Mouse (Mus musculus) midbrain, postnatal 0 days (tissue): ENCODE data around the gene Plpp7. TPM values are rescaled to one million over a fixed set of nuclear protein-coding genes. Genes with fewer than 3 reads are reported as not detected.
A peak's percentile ranks its signal among the peaks of the same experiment; 100 is the strongest.

Experiments
- ATAC-seq: fragments of 200-750 bp; cut with Nextera tagmentation; 2 replicates; pipeline ENCODE4 v1.8.0; 2017; ENCODE audit warnings: moderate number of reproducible peaks, mild to moderate bottlenecking, moderate TSS enrichment, moderate library complexity; ENCODE audit not compliant: low FRiP score
- DNase-seq: peaks from one replicate; pipeline ENCODE4 v3.0.0-alpha.2; 2015; ENCODE audit warnings: low spot score
- H3K27ac ChIP-seq: fragments of 300-500 bp; sonication (generic); 2 replicates; pipeline ENCODE4 v1.5.1; 2014; ENCODE audit warnings: low read depth, mild to moderate bottlenecking, low read length, mixed read lengths
- H3K27me3 ChIP-seq: fragments of 300-500 bp; sonication (generic); 2 replicates; pipeline ENCODE4 v1.6.1; 2014; ENCODE audit warnings: low read length, control low read depth, mixed read lengths; ENCODE audit not compliant: insufficient read depth
- H3K36me3 ChIP-seq: fragments of 300-500 bp; sonication (generic); 2 replicates; pipeline ENCODE4 v1.6.1; 2014; ENCODE audit warnings: low read length, control low read depth, mixed read lengths; ENCODE audit not compliant: insufficient read depth
- H3K4me1 ChIP-seq: fragments of 300-500 bp; sonication (generic); 2 replicates; pipeline ENCODE4 v1.6.1; 2014; ENCODE audit warnings: mild to moderate bottlenecking, control low read depth, antibody characterized with exemption, low read length, mixed read lengths; ENCODE audit not compliant: insufficient read depth
- H3K4me2 ChIP-seq: fragments of 300-500 bp; sonication (generic); 2 replicates; pipeline ENCODE4 v1.6.1; 2014; ENCODE audit warnings: low read depth, mild to moderate bottlenecking, low read length, mixed read lengths; ENCODE audit not compliant: poor library complexity, severe bottlenecking
- H3K4me3 ChIP-seq: fragments of 300-500 bp; sonication (generic); 2 replicates; pipeline ENCODE4 v1.5.1; 2014; ENCODE audit warnings: low read depth, mild to moderate bottlenecking, low read length, moderate library complexity
- H3K9ac ChIP-seq: fragments of 300-500 bp; sonication (generic); replicated peaks from 2 replicates; pipeline ENCODE4 v1.6.1; 2014; ENCODE audit warnings: mild to moderate bottlenecking, low read length, moderate library complexity, mixed read lengths; ENCODE audit not compliant: poor library complexity, severe bottlenecking
- H3K9me3 ChIP-seq: fragments of 300-500 bp; sonication (generic); 2 replicates; pipeline ENCODE4 v1.6.1; 2016; ENCODE audit warnings: low read length, control low read depth
- CTCF ChIP-seq: IDR thresholded peaks from 2 replicates; pipeline ENCODE4 v1.5.1; 2016; ENCODE audit warnings: antibody characterized with exemption, mild to moderate bottlenecking
- WGBS: fragments of 180-500 bp; shearing (Covaris S2); extraction: QIAGEN DNeasy Blood & Tissue Kit; methylation state at CpG from one replicate; pipeline ENCODE4 v1.1.7; 2014; 5-methylcytosine and 5-hydroxymethylcytosine counted together
- polyA plus RNA-seq: library from polyadenylated mRNA; unstranded; fragments of >200 nt; fragmentation: Nextera tagmentation; extraction: Ambion mirVana; gene quantifications from 2 replicates; pipeline ENCODE4 v1.2.1, GENCODE M21; 2015
- total RNA-seq: library from RNA; depleted of rRNA; stranded (reverse); fragments of >200 nt; gene quantifications from 2 replicates; pipeline ENCODE4 v1.2.3, GENCODE M21; 2014

Gene Plpp7
- total and polyA plus RNA-seq, 2 experiments from 2014 or later, result 24.9 to 47.0 TPM

- H3K36me3 ChIP-seq, result no peaks in the 10 kb centered on the region
- peak; percentile 42 for TF ChIP-seq CTCF
- H3K9ac ChIP-seq, result peak within 1 kb of the TSS; percentile 97
- peak within 1 kb of the TSS; percentile 77 for H3K4me3 ChIP-seq
- under 1% methylated on average over 57 of the region's 117 CpGs for WGBS
- peaks cover 18% of the 10 kb centered on the region; the same call in 1 of the 2 replicates for H3K4me1 ChIP-seq
- ATAC-seq (peak; percentile 72), DNase-seq (peak; percentile 68)
- H3K27ac ChIP-seq, result peak within 1 kb of the TSS; percentile 99
- no peaks in the 10 kb centered on the region for H3K27me3 ChIP-seq
- no peaks in the 10 kb centered on the region for H3K9me3 ChIP-seq
- peak within 1 kb of the TSS; percentile 92 for H3K4me2 ChIP-seq
These were observed 55.8 kb downstream of the Plpp7 start, which contains the start of gene Prrc2b for GRCm38 (mm10) chr2:32150924-32151659. Gene Prrc2b (plus strand): TSS chr2:32151082.

- peaks cover 22% of the 10 kb centered on the region for H3K4me1 ChIP-seq
These were observed 56.5 kb downstream of the Plpp7 start for GRCm38 (mm10) chr2:32151660-32152366.

DNA sequence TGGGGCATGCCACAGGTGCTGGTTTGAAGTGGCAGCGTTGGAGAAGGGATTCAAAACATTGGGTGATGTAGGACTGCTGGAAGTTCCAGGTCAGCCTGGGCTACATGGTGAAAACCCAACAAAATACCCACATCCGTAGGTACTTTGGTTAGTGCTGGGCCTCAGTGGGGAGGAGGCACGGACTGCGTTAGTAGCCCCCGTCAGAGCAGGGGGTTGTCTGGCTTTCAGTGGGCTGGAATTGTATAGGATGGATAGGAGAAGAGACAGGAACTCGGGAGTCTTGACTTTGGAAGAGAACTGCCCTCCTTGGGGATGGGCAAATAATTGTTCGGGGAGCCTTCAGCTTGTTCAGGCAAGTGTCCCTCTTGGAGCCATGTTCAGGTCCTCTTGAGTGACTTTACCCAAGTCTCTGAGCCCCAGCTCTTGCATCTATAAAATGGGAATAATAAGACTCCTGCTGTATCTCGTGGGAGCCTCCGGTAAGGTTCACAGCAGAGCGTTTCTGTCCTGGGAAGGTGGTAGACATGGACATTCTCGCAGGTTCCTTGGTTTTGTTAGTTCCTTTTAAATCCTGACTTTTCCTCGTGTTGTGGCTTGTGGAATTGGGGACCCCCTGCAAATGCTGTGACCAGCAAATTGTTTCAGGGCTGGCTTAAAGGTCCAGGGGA is 57.2 kb downstream of the Plpp7 start:
- peak overlapping the region; percentile 99 for H3K27ac ChIP-seq
- H3K4me1 ChIP-seq, result peaks cover 28% of the 10 kb centered on the region
- peak overlapping the region; percentile 97 for H3K9ac ChIP-seq
- no peak for ATAC-seq
- WGBS, result 7% methylated on average over 12 of the region's 12 CpGs
- no peaks in the 10 kb centered on the region for H3K9me3 ChIP-seq
- no peaks in the 10 kb centered on the region for H3K27me3 ChIP-seq
- no peak for TF ChIP-seq CTCF
- no peak for DNase-seq
- peak overlapping the region; percentile 92 for H3K4me2 ChIP-seq
- peak overlapping the region; percentile 77 for H3K4me3 ChIP-seq
- H3K36me3 ChIP-seq, result no peaks in the 10 kb centered on the region

More at GRCm38 (mm10) chr2:32151660-32152366, 56.5 kb downstream of the Plpp7 start:
- 0% methylated on average over 21 of the region's 22 CpGs for WGBS
- ATAC-seq (peak; percentile 47; the same call in 1 of the 2 replicates), DNase-seq (peak; percentile 75)
- no peaks in the 10 kb centered on the region for H3K9me3 ChIP-seq
- no peaks in the 10 kb centered on the region for H3K36me3 ChIP-seq
- peak; percentile 25; the same call in 1 of the 2 replicates for TF ChIP-seq CTCF
- no peaks in the 10 kb centered on the region for H3K27me3 ChIP-seq
- peak overlapping the region; percentile 99 for H3K27ac ChIP-seq
- H3K9ac ChIP-seq, result peak overlapping the region; percentile 97
- H3K4me3 ChIP-seq, result peak overlapping the region; percentile 77
- H3K4me2 ChIP-seq, result peak overlapping the region; percentile 92

GRCm38 (mm10) chr2:32153041-32153790 is 57.9 kb downstream of the Plpp7 start:
- peaks cover 31% of the 10 kb centered on the region for H3K4me1 ChIP-seq
- no peak for TF ChIP-seq CTCF
- H3K4me2 ChIP-seq, result peak overlapping the region; percentile 92
- H3K4me3 ChIP-seq, result peak overlapping the region; percentile 77
- 6% methylated on average over 13 of the region's 13 CpGs for WGBS
- ATAC-seq, result 0 out of 2 replicates have a peak, but pooled peaks have one; percentile 14
- H3K27me3 ChIP-seq, result no peaks in the 10 kb centered on the region
- H3K9me3 ChIP-seq, result no peaks in the 10 kb centered on the region
- DNase-seq, result peak; percentile 57
- H3K27ac ChIP-seq, result peak overlapping the region; percentile 99
- no peaks in the 10 kb centered on the region for H3K36me3 ChIP-seq
- H3K9ac ChIP-seq, result peak overlapping the region; percentile 97

- peak overlapping the region; percentile 52; the same call in 1 of the 2 replicates for H3K27ac ChIP-seq
- WGBS, result 19% methylated on average over 4 of the region's 4 CpGs
These were observed 58.4 kb downstream of the Plpp7 start for GRCm38 (mm10) chr2:32153791-32154119.

More at GRCm38 (mm10) chr2:32153791-32154119, 58.4 kb downstream of the Plpp7 start:
- no peak for ATAC-seq
- Histone ChIP-seq H3K4me3 (peak overlapping the region; percentile 77; the same call in 1 of the 2 replicates), H3K9ac (no peak overlapping the region; the same call in 1 of the 2 replicates), H3K9me3 (no peaks in the 10 kb centered on the region), H3K4me2 (peak overlapping the region; percentile 92), H3K27me3 (no peaks in the 10 kb centered on the region), H3K36me3 (no peaks in the 10 kb centered on the region), H3K4me1 (peaks cover 31% of the 10 kb centered on the region)
- no peak for TF ChIP-seq CTCF
- no peak for DNase-seq
